Mouse (Mus musculus) kidney, postnatal 10 days (tissue): ENCODE measurements at regions not wholly inside any gene's neighbourhood (a gene's known extent, or its start where the extent isn't known, plus 50 kb on each side); places are given as distances from the start of the nearest gene placed in this dataset.
"Not testable (repeated sequence)": the region's sequence is repeated elsewhere in the genome, so short reads cannot be mapped to it uniquely, and the experiment has no call there.

Experiments used
- DNase-seq: peaks from one replicate; pipeline ENCODE4 v3.0.0; 2021; ENCODE audit warnings: mixed read lengths

DNA sequence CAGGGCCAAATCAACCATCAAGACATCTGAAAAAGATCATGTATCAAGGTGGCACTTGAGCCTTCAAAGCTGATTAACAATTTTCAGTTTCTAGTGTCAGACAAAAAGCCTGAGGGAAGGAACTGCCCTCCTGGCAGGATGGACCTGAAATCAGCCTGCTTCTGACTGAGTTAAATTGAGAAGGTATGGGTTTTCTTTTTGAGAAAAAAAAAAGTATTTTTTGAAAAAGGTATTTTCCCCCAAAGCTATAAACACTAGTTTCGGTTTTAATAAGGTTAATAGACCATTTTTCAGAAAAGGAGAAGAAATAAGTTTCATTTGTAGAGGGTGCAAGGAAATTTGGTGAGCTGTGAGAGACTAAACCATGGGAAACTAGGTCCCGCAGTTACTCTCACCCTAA, 124.6 kb upstream of the Mrpl21 start:
- DNase-seq = not testable (repeated sequence)

GRCm38 (mm10) chr19:3159346-3159745, 123.4 kb upstream of the Mrpl21 start:
- no peak for DNase-seq

DNA sequence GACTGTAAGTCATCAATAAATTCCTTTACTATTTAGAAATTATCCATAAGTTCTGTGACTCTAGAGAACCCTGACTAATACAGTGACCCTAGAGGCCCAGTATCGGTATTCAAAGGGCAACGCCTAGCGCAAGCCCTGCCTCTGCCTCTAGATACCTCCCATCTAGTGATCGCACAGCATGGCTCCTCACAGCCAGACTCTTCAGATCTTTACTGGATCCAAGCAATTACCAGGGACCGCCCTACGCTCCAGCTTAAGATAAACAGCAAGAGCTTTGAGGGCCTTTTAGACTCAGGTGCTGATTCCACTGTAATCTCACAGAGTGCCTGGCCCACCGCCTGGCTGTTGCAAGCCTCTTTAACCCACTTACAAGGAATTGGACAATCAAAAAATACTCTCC, 115.0 kb upstream of the Mrpl21 start:
- DNase-seq = no peak

DNA sequence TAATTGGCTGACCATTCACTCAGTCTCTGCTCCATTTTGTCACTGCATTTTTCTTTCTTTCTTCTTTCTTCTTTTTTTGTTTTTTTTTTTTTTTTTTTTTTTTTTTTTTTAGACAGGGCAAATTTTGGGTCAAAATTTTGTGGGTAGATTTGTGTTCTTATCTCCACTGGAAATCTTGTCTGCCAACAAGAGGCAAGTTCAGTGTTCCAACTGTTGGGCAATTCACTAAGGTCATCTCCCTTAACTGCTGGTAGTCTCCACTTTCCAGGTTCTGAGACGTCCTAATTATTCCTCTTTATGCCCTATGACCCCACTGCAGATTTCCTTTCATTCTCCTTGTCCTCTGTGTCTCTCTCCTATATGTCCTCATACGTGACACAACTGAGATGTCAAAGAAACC, 100.1 kb upstream of the Mrpl21 start:
- DNase-seq = no peak

DNA sequence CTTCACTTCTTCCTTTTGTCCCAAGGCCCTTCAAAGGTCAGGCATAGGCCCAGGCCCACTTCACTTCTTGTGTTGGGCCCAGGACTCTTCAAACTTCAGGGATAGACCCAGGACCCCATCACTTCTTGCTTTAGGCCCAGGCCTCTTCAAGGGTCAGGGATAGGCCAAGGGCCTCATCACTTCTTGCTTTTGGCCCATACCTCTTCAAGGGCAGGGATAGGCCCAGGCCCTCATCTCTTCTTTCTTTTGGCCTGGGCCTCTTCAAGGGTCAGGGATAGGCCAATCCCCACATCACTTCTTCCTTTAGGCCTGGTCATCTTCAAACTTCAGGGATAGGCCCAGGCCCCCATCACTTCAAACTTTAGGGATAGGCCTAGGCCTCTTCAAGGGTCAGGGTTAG, 90.1 kb upstream of the Mrpl21 start:
- DNase-seq = no peak

GRCm38 (mm10) chr19:3204504-3204903, 78.2 kb upstream of the Mrpl21 start:
- DNase-seq = peak; percentile 39

DNA sequence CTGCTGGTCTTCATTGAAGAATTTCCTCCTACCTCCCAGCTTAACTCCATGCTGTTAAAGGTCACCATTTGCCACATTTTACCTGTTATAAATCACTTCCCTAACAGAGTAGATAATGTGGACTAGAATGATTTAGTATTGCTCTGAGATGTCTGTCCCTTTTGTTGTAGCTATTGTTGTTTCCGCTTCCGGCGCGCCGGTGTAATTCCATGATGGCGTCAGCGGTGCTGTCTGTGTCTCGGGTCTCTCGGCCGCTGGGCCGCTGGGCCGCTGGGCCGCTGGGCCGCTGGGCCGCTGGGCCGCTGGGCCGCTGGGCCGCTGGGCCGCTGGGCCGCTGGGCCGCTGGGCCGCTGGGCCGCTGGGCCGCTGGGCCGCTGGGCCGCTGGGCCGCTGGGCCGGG, 77.3 kb upstream of the Mrpl21 start:
- not testable (repeated sequence) for DNase-seq

GRCm38 (mm10) chr19:3208283-3208682, 74.4 kb upstream of the Mrpl21 start:
- peak; percentile 58 for DNase-seq
